Mouse (Mus musculus): ENCODE results near the gene Uts2.

GRCm38 (mm10) chr4:150956369-150957105 is 40.4 kb upstream of the Uts2 start:
- TF ChIP-seq CTCF (IDR thresholded peaks at IDR 0.05; ENCODE audit: borderline replicate concordance, extremely low read depth, insufficient read depth, insufficient read length) (no peak), POLR2A (IDR thresholded peaks at IDR 0.05; ENCODE audit: borderline replicate concordance, extremely low read depth, insufficient read depth, insufficient read length, poor library complexity, severe bottlenecking) (no peak)

All from brain, embryonic 14.5 days (tissue).